ENCODE assay signal across 11 mouse cellular contexts in the genomic region with DNA sequence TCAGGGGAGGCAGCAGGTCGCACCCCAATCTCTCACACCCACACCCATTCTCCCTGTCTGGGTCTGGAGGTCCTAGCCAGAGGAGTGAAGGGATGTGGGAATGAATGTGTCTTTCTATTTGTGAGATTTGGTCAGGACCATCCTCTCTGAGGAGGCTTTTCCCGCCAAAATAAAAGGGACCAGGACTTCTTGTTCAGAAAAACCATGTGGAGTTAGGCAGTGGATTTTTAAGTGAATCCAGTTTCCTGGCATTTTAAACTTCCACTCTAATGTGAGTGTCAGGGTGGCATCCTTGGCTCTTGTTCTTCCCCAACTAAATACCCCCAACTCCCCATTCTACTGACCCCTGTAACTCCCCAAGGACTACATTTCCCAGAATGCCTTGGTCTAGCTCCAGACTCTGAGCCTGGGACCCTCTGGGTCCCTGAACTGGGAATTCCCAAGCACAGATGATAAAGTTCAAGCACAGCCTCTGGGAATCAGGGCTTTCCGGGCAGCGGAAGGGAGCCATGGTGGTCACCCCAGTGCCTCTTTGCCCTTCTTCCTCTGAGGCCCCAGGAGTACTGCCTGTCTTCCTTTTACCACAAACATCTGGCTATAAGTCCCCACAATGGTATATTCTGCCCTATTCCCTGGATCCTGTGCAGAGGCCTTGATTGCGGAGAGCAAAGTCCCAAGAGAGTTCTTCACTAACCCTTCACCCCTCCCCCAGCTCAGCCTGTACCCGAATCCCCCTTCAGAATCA. TPM values are rescaled to one million over a fixed set of nuclear protein-coding genes. Genes with fewer than 3 reads are reported as not detected.
DNase-seq lines count a peak whose midpoint lies in the region; ATAC-seq and TF ChIP-seq lines count a peak whose summit lies in the region.
"Had no signal": no experiment of that assay in that cellular context is flagged by ENCODE, and none has a peak within 500 bp of the region (broad histone marks: within the 10 kb centered on the region; RNA-seq: fewer than 3 reads in every experiment).

No protein-coding gene starts in this region.

- no peak overlapping the region for H3K4me2 ChIP-seq in liver, embryonic 13.5 days
- no peak overlapping the region for H3K4me2 ChIP-seq in liver, embryonic 11.5 days
- H3K4me2 ChIP-seq in forebrain, embryonic 12.5 days = peak overlapping the region; percentile 93
- 0 out of 2 replicates have a peak overlapping the region, but pooled peaks have one; percentile 97 for H3K4me2 ChIP-seq in intestine, postnatal 0 days (replicated peaks; ENCODE audit: low read depth)

- DNase-seq in liver, embryonic 13.5 days = no peak
- no peak for DNase-seq in liver, embryonic 11.5 days (ENCODE audit: low spot score)
- peak; percentile 54 for DNase-seq in retina, postnatal 1 day
- DNase-seq in urinary bladder, postnatal 14 days (ENCODE audit: low spot score) = no peak
- DNase-seq in left cerebral cortex, adult 9 months (ENCODE audit: low spot score in 2 of 2) = no peak
- DNase-seq: gastrocnemius, postnatal 10 days had no signal

- H3K27me3 ChIP-seq in liver, embryonic 13.5 days = peaks cover 47% of the 10 kb centered on the region
- H3K27me3 ChIP-seq in liver, embryonic 11.5 days (replicated peaks; ENCODE audit: control insufficient read depth, insufficient read depth, low read length) = peaks cover 22% of the 10 kb centered on the region
- H3K27me3 ChIP-seq in forebrain, embryonic 12.5 days = no peaks in the 10 kb centered on the region
- no peaks in the 10 kb centered on the region for H3K27me3 ChIP-seq in intestine, postnatal 0 days (replicated peaks; ENCODE audit: control insufficient read depth, insufficient read depth, low read length)

- H3K9ac ChIP-seq in liver, embryonic 13.5 days = no peak overlapping the region
- no peak overlapping the region for H3K9ac ChIP-seq in liver, embryonic 11.5 days (ENCODE audit: low read depth, low read length)
- H3K9ac ChIP-seq in forebrain, embryonic 12.5 days = peak overlapping the region; percentile 100; the same call in 1 of the 2 replicates
- H3K9ac ChIP-seq in intestine, postnatal 0 days (ENCODE audit: low read depth, low read length) = no peak overlapping the region
- H3K9ac ChIP-seq: liver, embryonic 14.5 days had no signal

- no peak overlapping the region for H3K4me3 ChIP-seq in liver, embryonic 13.5 days (replicated peaks)
- H3K4me3 ChIP-seq in liver, embryonic 11.5 days (ENCODE audit: low read depth, low read length) = no peak overlapping the region
- H3K4me3 ChIP-seq in forebrain, embryonic 12.5 days (replicated peaks) = no peak overlapping the region; the same call in 1 of the 2 replicates
- no peak overlapping the region for H3K4me3 ChIP-seq in intestine, postnatal 0 days (ENCODE audit: low read depth, low read length)

- 0 out of 2 replicates have a peak overlapping the region, but pooled peaks have one; percentile 19 for H3K27ac ChIP-seq in liver, embryonic 13.5 days
- no peak overlapping the region for H3K27ac ChIP-seq in liver, embryonic 11.5 days (ENCODE audit: low read depth, low read length)
- peak overlapping the region; percentile 97 for H3K27ac ChIP-seq in forebrain, embryonic 12.5 days
- peak overlapping the region; percentile 24 for H3K27ac ChIP-seq in intestine, postnatal 0 days (ENCODE audit: low read depth, low read length)
- H3K27ac ChIP-seq: liver, embryonic 14.5 days had no signal

- H3K4me1 ChIP-seq in liver, embryonic 13.5 days (replicated peaks) = peaks cover 70% of the 10 kb centered on the region
- peaks cover 54% of the 10 kb centered on the region for H3K4me1 ChIP-seq in liver, embryonic 11.5 days (replicated peaks; ENCODE audit: control insufficient read depth, insufficient read depth, low read length)
- H3K4me1 ChIP-seq in forebrain, embryonic 12.5 days = peaks cover 90% of the 10 kb centered on the region
- peaks cover 21% of the 10 kb centered on the region for H3K4me1 ChIP-seq in intestine, postnatal 0 days (replicated peaks; ENCODE audit: control insufficient read depth, insufficient read depth, low read length)

- no peaks in the 10 kb centered on the region for H3K36me3 ChIP-seq in liver, embryonic 13.5 days
- no peaks in the 10 kb centered on the region for H3K36me3 ChIP-seq in liver, embryonic 11.5 days (ENCODE audit: control insufficient read depth, insufficient read depth, low read length)
- H3K36me3 ChIP-seq in forebrain, embryonic 12.5 days (replicated peaks) = peaks cover 12% of the 10 kb centered on the region
- H3K36me3 ChIP-seq in intestine, postnatal 0 days (ENCODE audit: control insufficient read depth, insufficient read depth) = no peaks in the 10 kb centered on the region
- H3K36me3 ChIP-seq: G1E had no signal

- no peak for ATAC-seq in liver, embryonic 13.5 days (ENCODE audit: low read depth)
- ATAC-seq in liver, embryonic 11.5 days (replicated peaks; ENCODE audit: low FRiP score) = no peak
- no peak for ATAC-seq in forebrain, embryonic 12.5 days (ENCODE audit: low FRiP score)
- no peak for ATAC-seq in intestine, postnatal 0 days
- ATAC-seq in megakaryocyte progenitor cell, adult 5-6 weeks (replicated peaks; ENCODE audit: poor library complexity) = no peak

- no peak for TF ChIP-seq CTCF in intestine, postnatal 0 days (IDR thresholded peaks at IDR 0.05; ENCODE audit: low read depth)

- H3K9me3 ChIP-seq in liver, embryonic 13.5 days (replicated peaks) = no peaks in the 10 kb centered on the region
- H3K9me3 ChIP-seq in liver, embryonic 11.5 days (ENCODE audit: control insufficient read depth, low read length) = no peaks in the 10 kb centered on the region
- no peaks in the 10 kb centered on the region for H3K9me3 ChIP-seq in forebrain, embryonic 12.5 days
- no peaks in the 10 kb centered on the region for H3K9me3 ChIP-seq in intestine, postnatal 0 days (ENCODE audit: control insufficient read depth)

- 67% methylated on average over 6 of the region's 6 CpGs for WGBS in liver, embryonic 13.5 days (ENCODE audit: insufficient replicate concordance)
- 64% methylated on average over 6 of the region's 6 CpGs for WGBS in liver, embryonic 11.5 days
- WGBS in forebrain, embryonic 12.5 days = 38% methylated on average over 6 of the region's 6 CpGs
- 55% methylated on average over 6 of the region's 6 CpGs for WGBS in intestine, postnatal 0 days

RNA-seq across cellular contexts. Expression of a gene that starts 9.4 kb away (rescaled TPM):
- 1.3 and 1.4 TPM in 2 replicates for polyA plus RNA-seq in liver, embryonic 13.5 days (2015; fragmentation: Nextera tagmentation; extraction: Ambion mirVana)
- polyA plus RNA-seq in liver, embryonic 11.5 days (2014; fragmentation: Nextera tagmentation; extraction: Ambion mirVana) = 6.7 and 8.8 TPM in 2 replicates
- polyA plus RNA-seq in forebrain, embryonic 12.5 days (2016; fragmentation: Nextera tagmentation; extraction: Ambion mirVana) = 23.5 and 24.0 TPM in 2 replicates
- polyA plus RNA-seq in intestine, postnatal 0 days (2015; fragmentation: Nextera tagmentation; extraction: Ambion mirVana) = 3.1 and 4.2 TPM in 2 replicates
- total RNA-seq in megakaryocyte progenitor cell, adult 5-6 weeks (2015) = 12.1 and 17.2 TPM in 2 replicates
- 3.9 and 5.4 TPM in 2 replicates for total RNA-seq in megakaryocyte progenitor cell, adult 5-6 weeks (2017)

Comparison
In these comparisons a context has a peak if more than half of its experiments do, and no peak if none do; other contexts are left out.
1. H3K4me2 ChIP-seq: peak in forebrain, embryonic 12.5 days (single experiment) and intestine, postnatal 0 days (single experiment); none in liver, embryonic 13.5 days (single experiment) and liver, embryonic 11.5 days (single experiment).